Mouse (Mus musculus) pancreas, adult 10 weeks (tissue): Measurements from ENCODE around the gene Txndc2. TPM values are rescaled to one million over a fixed set of nuclear protein-coding genes. Genes with fewer than 3 reads are reported as not detected.

ENCODE experiments used
- polyA plus RNA-seq: library from polyadenylated mRNA; stranded (reverse); fragments of 350-450 nt; fragmentation: Illumina TruSeq; extraction: RNeasy Lipid Tissue Mini Kit (QIAGEN cat#74804); gene quantifications from one replicate; pipeline ENCODE4 v1.2.3, GENCODE M21; 2015; ENCODE audit warnings: low read depth, low replicate concordance; ENCODE audit not compliant: insufficient read depth

Txndc2 gene
- not detected for polyA plus RNA-seq

DNA sequence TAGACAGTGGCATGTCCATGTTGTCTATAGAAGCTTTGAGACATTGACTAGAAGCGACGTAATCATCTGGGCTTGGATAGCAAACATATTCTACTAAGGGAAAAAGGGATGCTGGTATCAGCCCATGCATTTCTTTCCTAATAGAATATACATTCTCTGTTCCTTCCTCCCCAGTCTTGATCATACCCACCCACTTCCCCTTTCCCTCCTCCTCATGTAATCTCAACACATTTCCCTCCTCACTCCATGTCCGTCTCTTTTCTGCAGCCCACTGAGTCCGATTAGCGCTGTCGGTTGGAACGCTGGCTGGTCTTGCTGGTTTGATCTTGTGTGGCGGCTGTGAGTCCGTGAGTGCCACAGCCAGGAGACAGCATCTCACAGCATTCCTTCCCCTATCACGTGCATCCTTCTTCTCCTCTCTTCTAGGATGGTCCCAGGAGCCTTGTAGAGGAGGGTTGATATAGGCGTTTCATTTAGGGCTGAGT lies at the start of gene Txndc2:
Gene Txndc2 (minus strand): TSS at position 435 of the 485 bp plus-strand sequence.

DNA sequence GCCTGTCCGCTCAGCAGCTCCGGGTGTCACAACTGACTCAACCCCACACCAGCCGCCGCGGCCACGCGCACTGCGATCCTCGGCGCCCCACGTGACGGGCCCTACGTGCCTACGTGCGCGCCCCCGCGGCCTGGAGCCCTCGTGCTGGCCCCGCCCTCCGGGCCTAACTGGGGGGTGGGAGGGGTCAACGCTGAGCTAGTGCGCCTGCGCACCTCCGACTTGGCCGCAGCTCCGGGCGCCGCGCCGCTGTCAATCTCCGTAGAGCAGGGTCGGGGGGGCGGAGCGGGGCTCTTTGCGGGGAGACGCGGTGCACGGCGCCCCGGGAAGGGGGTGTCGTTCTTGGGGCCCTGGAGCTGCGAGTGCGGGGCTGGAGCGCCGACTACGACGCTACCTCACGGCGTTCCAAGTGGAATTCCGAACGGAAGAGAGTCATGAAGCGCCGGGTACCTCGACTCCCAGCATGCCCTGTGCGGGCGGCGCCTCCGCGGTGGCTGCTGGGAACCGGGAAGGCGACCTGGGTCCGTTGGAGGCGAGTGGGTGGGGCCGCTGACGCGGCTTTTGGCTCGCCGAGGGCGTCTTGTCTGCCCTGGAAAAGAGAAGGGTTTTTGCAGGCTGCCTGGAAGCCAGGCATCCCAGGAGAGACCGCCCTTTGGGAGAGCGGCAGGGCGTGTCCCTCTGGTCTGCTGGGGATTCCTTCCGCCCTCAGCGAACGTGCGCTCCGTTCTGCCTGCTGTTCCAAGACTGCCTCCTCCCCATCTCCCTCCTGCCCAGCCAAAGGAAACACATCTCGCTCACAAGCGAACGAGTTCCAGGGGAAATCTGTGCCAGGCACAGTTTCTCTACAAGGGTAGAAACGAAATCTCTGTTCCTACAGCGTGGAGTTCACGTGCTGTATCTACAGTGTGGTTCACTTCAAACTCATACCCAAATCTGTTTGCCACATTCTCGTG lies 28.2 kb downstream of the Txndc2 start, which contains the start of gene Vapa:
Gene Vapa (minus strand): TSS at position 93 of the 950 bp plus-strand sequence.

Other genes starting within 250 kb of the Txndc2 start
- not detected for gene Tmem232, start 101.4 kb downstream of the Txndc2 start, polyA plus RNA-seq
- gene Vapa, start 28.6 kb downstream of the Txndc2 start, polyA plus RNA-seq: 12.2 TPM
- gene Rab31, start 130.6 kb upstream of the Txndc2 start, polyA plus RNA-seq: 3.2 TPM
- gene Ppp4r1, start 140.4 kb upstream of the Txndc2 start, polyA plus RNA-seq: 15.8 TPM
- 12.7 TPM for gene Ralbp1, start 243.6 kb upstream of the Txndc2 start, polyA plus RNA-seq